Mouse (Mus musculus): ENCODE measurements around the gene Olfr1352. TPM values are rescaled to one million over a fixed set of nuclear protein-coding genes. Genes with fewer than 3 reads are reported as not detected.

Olfr1352 gene
- not detected in 2 replicates for polyA plus RNA-seq (2012; rRNA removed; ENCODE audit: low replicate concordance)

DNA sequence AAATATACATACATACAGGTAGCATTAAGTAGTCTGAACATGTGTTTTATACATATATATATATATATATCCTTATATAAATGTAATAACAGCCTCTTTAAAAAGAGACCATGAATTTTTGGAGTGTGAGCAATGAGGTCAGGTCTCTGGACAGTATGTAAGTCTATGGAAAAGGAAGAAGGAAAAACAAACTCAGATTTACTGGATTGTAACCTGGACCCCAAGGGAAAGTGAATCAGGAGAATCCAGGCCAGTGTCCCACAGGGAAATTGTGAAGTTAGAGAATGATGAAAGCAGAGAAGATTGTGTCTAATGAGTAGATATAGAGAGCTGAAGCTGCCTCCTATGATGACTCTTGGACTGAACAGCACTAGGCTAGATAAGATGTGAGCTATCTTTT is at the start of gene Olfr1352:
TSS of gene Olfr1352 (plus strand) at position 301 of the 400 bp plus-strand sequence.

DNA sequence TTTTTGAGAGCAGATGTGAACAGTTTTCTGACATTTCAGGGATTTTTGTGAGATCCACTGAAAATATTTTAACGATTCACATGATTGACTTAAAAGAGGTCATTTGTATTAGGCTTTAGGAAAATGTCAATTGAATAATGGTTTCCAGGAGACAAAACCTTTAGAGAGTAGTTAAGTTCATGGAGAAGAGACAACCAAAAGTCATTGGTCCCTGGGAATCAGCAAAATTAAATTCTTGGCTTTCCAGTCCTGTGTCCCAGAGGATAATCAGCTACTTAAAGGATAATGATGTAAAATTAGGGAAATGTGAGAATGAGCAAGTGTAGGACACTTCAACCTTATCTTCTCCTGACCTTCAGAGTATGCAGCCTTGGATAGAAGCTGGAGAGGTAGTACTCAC is 30.5 kb upstream of the Olfr1352 start, which contains the start of gene Olfr8:
TSS of gene Olfr8 (plus strand) at position 301 of the 400 bp plus-strand sequence.

DNA sequence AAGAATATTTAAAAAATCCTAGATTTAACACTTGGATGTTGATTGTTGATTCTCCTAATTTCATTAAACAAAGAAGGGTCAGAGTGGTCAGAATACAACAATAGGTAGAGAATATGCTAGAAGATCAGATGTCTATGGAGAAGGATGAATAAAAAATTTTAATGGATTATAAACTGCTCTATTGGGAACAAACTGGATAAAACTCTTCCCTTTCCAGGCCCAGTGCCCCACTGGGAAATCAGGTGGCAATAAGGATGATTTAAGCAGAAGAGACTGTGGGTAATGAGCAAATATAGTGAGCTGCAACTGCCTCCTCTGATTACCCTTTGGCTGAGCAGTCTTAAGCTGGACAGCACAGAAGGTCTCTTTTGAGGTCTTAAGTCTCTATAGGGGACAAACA is 17.8 kb upstream of the Olfr1352 start, which contains the start of gene Olfr1353:
TSS of gene Olfr1353 (plus strand) at position 301 of the 400 bp plus-strand sequence.

DNA sequence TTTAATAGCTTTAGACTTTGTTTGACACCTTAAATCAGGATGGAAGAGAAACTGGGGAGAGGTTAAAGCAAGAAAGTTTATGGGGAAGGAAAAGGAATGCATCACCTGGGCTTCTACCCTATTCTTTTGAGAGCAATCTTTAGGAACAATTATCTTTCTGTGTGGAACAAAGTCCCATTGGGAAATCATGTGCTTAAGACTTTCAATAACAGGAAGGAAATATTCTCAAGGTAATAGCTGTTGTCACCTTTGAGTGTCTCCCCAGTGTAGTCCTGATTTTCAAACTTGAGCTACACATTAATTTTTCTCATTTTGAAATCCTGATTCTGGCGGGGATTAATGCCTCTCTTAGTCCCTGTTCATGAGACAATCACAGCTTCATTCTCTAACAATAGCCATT is 31.3 kb downstream of the Olfr1352 start, which contains the start of gene Olfr1351:
TSS of gene Olfr1351 (plus strand) at position 301 of the 400 bp plus-strand sequence.

DNA sequence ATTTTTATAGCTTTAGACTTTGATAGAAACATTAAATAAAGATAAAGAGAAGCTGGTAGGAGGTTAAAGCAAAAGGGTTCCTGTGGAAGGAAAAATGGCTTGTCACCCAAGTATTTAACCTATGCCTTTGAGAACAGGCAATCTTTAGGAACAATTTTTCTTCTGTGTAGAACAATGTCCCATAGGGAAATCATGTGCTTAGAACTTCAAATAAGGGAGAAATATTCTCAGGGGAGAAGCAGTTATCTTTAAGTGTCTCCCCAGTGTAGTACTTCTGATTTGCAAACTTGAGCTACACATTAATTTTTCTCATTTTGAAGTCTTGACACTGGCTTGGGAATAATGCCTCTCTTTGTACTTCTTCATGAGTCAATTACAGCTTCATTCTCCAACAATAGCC is 47.6 kb downstream of the Olfr1352 start, which contains the start of gene Olfr57:
TSS of gene Olfr57 (plus strand) at position 301 of the 400 bp plus-strand sequence.

Other genes starting within 250 kb of the Olfr1352 start
- gene Ccdc105, start 228.0 kb upstream of the Olfr1352 start, polyA plus RNA-seq (2012; rRNA removed; ENCODE audit: low replicate concordance) = not detected in 2 replicates
- 0.29 and 1.5 TPM in 2 replicates for gene Slc1a6, start 200.6 kb upstream of the Olfr1352 start, polyA plus RNA-seq (2012; rRNA removed; ENCODE audit: low replicate concordance)
- gene Olfr1356, start 128.9 kb upstream of the Olfr1352 start, polyA plus RNA-seq (2012; rRNA removed; ENCODE audit: low replicate concordance) = not detected in 2 replicates
- gene Olfr1355, start 105.5 kb upstream of the Olfr1352 start, polyA plus RNA-seq (2012; rRNA removed; ENCODE audit: low replicate concordance) = not detected in 2 replicates
- not detected in 2 replicates for gene Olfr1354, start 67.9 kb upstream of the Olfr1352 start, polyA plus RNA-seq (2012; rRNA removed; ENCODE audit: low replicate concordance)
- not detected in 2 replicates for gene Olfr8, start 30.4 kb upstream of the Olfr1352 start, polyA plus RNA-seq (2012; rRNA removed; ENCODE audit: low replicate concordance)
- not detected in 2 replicates for gene Olfr1353, start 17.7 kb upstream of the Olfr1352 start, polyA plus RNA-seq (2012; rRNA removed; ENCODE audit: low replicate concordance)
- not detected in 2 replicates for gene Olfr1351, start 31.4 kb downstream of the Olfr1352 start, polyA plus RNA-seq (2012; rRNA removed; ENCODE audit: low replicate concordance)
- not detected in 2 replicates for gene Olfr57, start 47.7 kb downstream of the Olfr1352 start, polyA plus RNA-seq (2012; rRNA removed; ENCODE audit: low replicate concordance)
- gene 2610008E11Rik, start 116.5 kb downstream of the Olfr1352 start, polyA plus RNA-seq (2012; rRNA removed; ENCODE audit: low replicate concordance) = 1.3 and 3.9 TPM in 2 replicates
- gene Vmn2r80, start 167.7 kb downstream of the Olfr1352 start, polyA plus RNA-seq (2012; rRNA removed; ENCODE audit: low replicate concordance) = not detected in 2 replicates

All from subcutaneous adipose tissue, adult 2 months (tissue).